Mouse (Mus musculus) brain, embryonic 18.5 days (tissue): ENCODE results near the gene Sgpp1.
"Not testable (repeated sequence)": the region's sequence is repeated elsewhere in the genome, so short reads cannot be mapped to it uniquely, and the experiment has no call there.

ENCODE experiments used
- DNase-seq: peaks from one replicate; pipeline ENCODE4 v3.0.0-alpha.2; 2012; ENCODE audit warnings: low read depth, low spot score

The Sgpp1 gene

GRCm38 (mm10) chr12:75689003-75689402, 46.5 kb downstream of the Sgpp1 start:
- DNase-seq = no peak

GRCm38 (mm10) chr12:75687314-75687713, 48.2 kb downstream of the Sgpp1 start:
- no peak for DNase-seq

- not testable (repeated sequence) for DNase-seq
Measured at GRCm38 (mm10) chr12:75684026-75684425, 51.5 kb downstream of the Sgpp1 start.

- no peak for DNase-seq
Measured at GRCm38 (mm10) chr12:75683598-75683997, 51.9 kb downstream of the Sgpp1 start.

- no peak for DNase-seq
Measured at GRCm38 (mm10) chr12:75682842-75683241, 52.7 kb downstream of the Sgpp1 start.

GRCm38 (mm10) chr12:75681101-75681500, 54.4 kb downstream of the Sgpp1 start:
- DNase-seq = no peak

GRCm38 (mm10) chr12:75678393-75678792, 57.1 kb downstream of the Sgpp1 start:
- DNase-seq = no peak

- no peak for DNase-seq
Measured at GRCm38 (mm10) chr12:75672630-75673029, 62.9 kb downstream of the Sgpp1 start.

- DNase-seq = no peak
Measured at GRCm38 (mm10) chr12:75671759-75672315, 63.7 kb downstream of the Sgpp1 start.

- no peak for DNase-seq
Measured at GRCm38 (mm10) chr12:75670611-75671010, 64.9 kb downstream of the Sgpp1 start.

GRCm38 (mm10) chr12:75669258-75670106, 66.0 kb downstream of the Sgpp1 start, which contains the start of gene Wdr89:
Wdr89 (minus strand) TSS chr12:75669537.
- DNase-seq = peak; percentile 100

GRCm38 (mm10) chr12:75668916-75669257, 66.6 kb downstream of the Sgpp1 start:
- no peak for DNase-seq

GRCm38 (mm10) chr12:75668221-75668620, 67.3 kb downstream of the Sgpp1 start:
- DNase-seq = no peak

- DNase-seq = no peak
Measured at GRCm38 (mm10) chr12:75666939-75667338, 68.6 kb downstream of the Sgpp1 start.

GRCm38 (mm10) chr12:75664516-75664810, 71.1 kb downstream of the Sgpp1 start:
- DNase-seq = no peak
